Mouse (Mus musculus) hindbrain, embryonic 16.5 days (tissue): Measurements from ENCODE around the gene Enox1. TPM values are rescaled to one million over a fixed set of nuclear protein-coding genes. Genes with fewer than 3 reads are reported as not detected.
A peak's percentile ranks its signal among the peaks of the same experiment; 100 is the strongest.

Experiments used
- ATAC-seq: fragments of 200-750 bp; cut with Nextera tagmentation; 2 replicates; pipeline ENCODE4 v1.8.0; 2017; ENCODE audit warnings: moderate TSS enrichment, moderate library complexity
- H3K27ac ChIP-seq: fragments of 300-500 bp; sonication (generic); 2 replicates; pipeline ENCODE4 v1.5.1; 2014; ENCODE audit warnings: low read depth, mild to moderate bottlenecking, control low read depth, low read length, moderate library complexity
- H3K27me3 ChIP-seq: fragments of 300-500 bp; sonication (generic); replicated peaks from 2 replicates; pipeline ENCODE4 v1.6.1; 2014; ENCODE audit warnings: low read length; ENCODE audit not compliant: control insufficient read depth, insufficient read depth
- H3K36me3 ChIP-seq: fragments of 300-500 bp; sonication (generic); 2 replicates; pipeline ENCODE4 v1.6.1; 2014; ENCODE audit warnings: mild to moderate bottlenecking, low read length, moderate library complexity, mixed read lengths; ENCODE audit not compliant: control insufficient read depth, insufficient read depth
- H3K4me1 ChIP-seq: fragments of 300-500 bp; sonication (generic); 2 replicates; pipeline ENCODE4 v1.6.1; 2014; ENCODE audit warnings: low read depth, low read length; ENCODE audit not compliant: control insufficient read depth, insufficient read depth
- H3K4me2 ChIP-seq: fragments of 300-500 bp; sonication (generic); 2 replicates; pipeline ENCODE4 v1.6.1; 2014; ENCODE audit warnings: mild to moderate bottlenecking, low read length, control low read depth, moderate library complexity
- H3K4me3 ChIP-seq: fragments of 300-500 bp; sonication (generic); 2 replicates; pipeline ENCODE4 v1.5.1; 2014; ENCODE audit warnings: mild to moderate bottlenecking, low read length, control low read depth, moderate library complexity
- H3K9ac ChIP-seq: fragments of 300-500 bp; sonication (generic); 2 replicates; pipeline ENCODE4 v1.6.1; 2014; ENCODE audit warnings: low read depth, mild to moderate bottlenecking, control low read depth, low read length, moderate library complexity
- H3K9me3 ChIP-seq: fragments of 300-500 bp; sonication (generic); 2 replicates; pipeline ENCODE4 v1.6.1; 2014; ENCODE audit warnings: mild to moderate bottlenecking, low read length, moderate library complexity; ENCODE audit not compliant: control insufficient read depth
- WGBS: fragments of 180-500 bp; shearing (Covaris S2); extraction: QIAGEN DNeasy Blood & Tissue Kit; methylation state at CpG from one replicate; pipeline ENCODE4 v1.1.7; 2014; 5-methylcytosine and 5-hydroxymethylcytosine counted together
- polyA plus RNA-seq: library from polyadenylated mRNA; unstranded; fragments of >200 nt; fragmentation: Nextera tagmentation; extraction: Ambion mirVana; gene quantifications from 2 replicates; pipeline ENCODE4 v1.2.1, GENCODE M21; 2015

Enox1 gene
- polyA plus RNA-seq, 1 experiment from 2014 or later, result 35.7 TPM

DNA sequence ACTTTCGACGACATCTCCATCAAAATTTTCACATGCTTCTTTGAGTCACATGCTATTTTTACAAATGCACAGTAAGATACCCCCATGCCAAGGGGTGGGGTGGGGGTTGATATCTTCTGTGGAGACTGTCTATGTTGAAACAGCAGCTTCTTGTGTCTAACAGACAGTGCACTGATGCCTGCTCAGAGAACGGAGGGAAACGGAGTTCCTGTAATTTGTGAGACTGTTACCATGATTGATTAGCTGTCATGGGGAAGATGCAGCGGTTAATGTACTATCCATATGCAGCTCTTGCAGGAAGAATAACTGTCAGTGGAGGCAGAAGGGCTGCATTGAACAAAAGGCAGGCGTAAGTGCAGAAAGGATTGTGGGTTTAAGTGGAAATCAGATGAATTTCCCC, 117.2 kb downstream of the Enox1 start:
- peak overlapping the region; percentile 34; the same call in 1 of the 2 replicates for H3K27ac ChIP-seq
- H3K4me1 ChIP-seq, result peaks cover 9% of the 10 kb centered on the region
- no peaks in the 10 kb centered on the region for H3K9me3 ChIP-seq
- 0 out of 2 replicates have a peak overlapping the region, but pooled peaks have one; percentile 14 for H3K4me2 ChIP-seq
- H3K4me3 ChIP-seq, result no peak overlapping the region
- H3K9ac ChIP-seq, result no peak overlapping the region; the same call in 1 of the 2 replicates
- 46% methylated on average over 6 of the region's 6 CpGs for WGBS
- no peaks in the 10 kb centered on the region for H3K27me3 ChIP-seq
- peak; percentile 67; the same call in 1 of the 2 replicates for ATAC-seq
- no peaks in the 10 kb centered on the region for H3K36me3 ChIP-seq

GRCm38 (mm10) chr14:77275607-77276006, 119.0 kb downstream of the Enox1 start:
- Histone ChIP-seq H3K4me1 (peaks cover 9% of the 10 kb centered on the region), H3K9me3 (no peaks in the 10 kb centered on the region), H3K27me3 (no peaks in the 10 kb centered on the region), H3K27ac (no peak overlapping the region), H3K9ac (no peak overlapping the region), H3K36me3 (no peaks in the 10 kb centered on the region), H3K4me3 (no peak overlapping the region), H3K4me2 (no peak overlapping the region)
- WGBS, result 90% methylated on average over 6 of the region's 6 CpGs
- no peak for ATAC-seq

DNA sequence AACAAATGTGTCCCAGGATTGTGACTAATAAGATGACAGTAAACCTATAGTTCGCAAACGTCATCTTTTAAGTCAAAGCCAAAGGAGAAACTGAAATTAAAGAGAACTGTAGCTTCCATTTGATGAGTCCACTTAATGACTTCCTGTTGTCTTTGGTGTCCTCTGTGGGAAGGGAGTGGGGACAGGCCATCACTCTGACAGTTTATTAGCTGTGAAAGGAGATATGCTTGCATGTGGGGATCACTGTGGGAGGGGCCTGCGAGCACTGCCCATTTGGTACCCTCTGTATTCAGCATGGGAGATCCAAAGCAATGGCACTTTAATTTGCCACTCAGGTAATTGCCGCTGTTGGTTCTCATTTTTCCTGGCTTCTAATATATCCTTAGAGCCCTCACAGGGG, 122.6 kb downstream of the Enox1 start:
- WGBS, result 73% methylated on average over 4 of the region's 4 CpGs
- ATAC-seq, result no peak

GRCm38 (mm10) chr14:77280454-77280853, 123.9 kb downstream of the Enox1 start:
- Histone ChIP-seq H3K36me3 (no peaks in the 10 kb centered on the region), H3K27me3 (no peaks in the 10 kb centered on the region), H3K4me1 (peaks cover 4% of the 10 kb centered on the region; the same call in 1 of the 2 replicates), H3K4me3 (no peak overlapping the region), H3K9me3 (no peaks in the 10 kb centered on the region), H3K4me2 (no peak overlapping the region), H3K27ac (no peak overlapping the region), H3K9ac (no peak overlapping the region)
- ATAC-seq, result no peak
- 87% methylated on average over 2 of the region's 2 CpGs for WGBS

More for the DNA sequence above, 122.6 kb downstream of the Enox1 start:
- Histone ChIP-seq H3K27ac (no peak overlapping the region), H3K4me2 (no peak overlapping the region), H3K27me3 (no peaks in the 10 kb centered on the region), H3K4me1 (peaks cover 4% of the 10 kb centered on the region; the same call in 1 of the 2 replicates), H3K9ac (no peak overlapping the region), H3K4me3 (no peak overlapping the region), H3K9me3 (no peaks in the 10 kb centered on the region), H3K36me3 (no peaks in the 10 kb centered on the region)

DNA sequence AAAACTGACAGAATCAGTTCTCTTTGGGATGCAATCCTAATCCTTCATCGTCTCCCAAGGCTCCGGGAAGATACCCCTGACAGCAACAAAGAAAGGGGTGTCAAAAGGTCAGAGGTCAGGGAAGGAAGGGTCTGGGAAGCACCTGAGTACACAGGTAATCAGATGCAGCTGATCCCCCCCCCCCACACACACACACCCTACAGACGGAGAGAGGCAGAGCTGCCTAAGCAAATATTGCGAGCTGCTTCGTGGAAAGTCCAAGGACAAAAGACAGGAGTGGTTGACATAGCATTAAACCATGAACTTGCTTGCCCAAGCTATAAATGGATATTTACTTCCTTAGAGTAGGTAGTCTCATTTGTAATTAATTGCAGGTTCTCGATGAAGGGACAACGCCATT, 124.3 kb downstream of the Enox1 start:
- H3K36me3 ChIP-seq, result no peaks in the 10 kb centered on the region
- H3K9ac ChIP-seq, result no peak overlapping the region
- no peak overlapping the region for H3K4me2 ChIP-seq
- no peaks in the 10 kb centered on the region for H3K9me3 ChIP-seq
- no peak overlapping the region for H3K27ac ChIP-seq
- no peaks in the 10 kb centered on the region for H3K27me3 ChIP-seq
- 81% methylated on average over 7 of the region's 7 CpGs for WGBS
- ATAC-seq, result no peak
- no peak overlapping the region for H3K4me3 ChIP-seq
- H3K4me1 ChIP-seq, result peaks cover 4% of the 10 kb centered on the region; the same call in 1 of the 2 replicates

DNA sequence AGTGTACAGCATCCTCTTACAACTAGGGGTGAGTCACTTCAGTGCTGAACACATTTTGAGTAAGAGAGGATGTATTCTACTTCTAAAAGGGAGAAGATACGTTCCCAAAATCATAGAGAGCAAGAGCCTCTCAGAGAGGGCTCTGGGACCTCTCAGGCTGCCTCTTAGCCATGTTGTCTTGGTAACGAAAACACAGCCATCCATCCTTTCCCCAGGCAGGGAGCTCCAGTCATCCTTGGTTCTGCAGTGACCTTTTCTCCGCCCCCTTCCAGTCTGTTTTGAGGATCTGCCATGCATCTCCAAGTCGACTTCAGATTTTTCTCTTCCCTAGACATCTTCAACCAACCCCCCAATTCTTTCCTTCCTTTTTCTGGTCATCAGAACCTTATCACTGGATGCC, 127.4 kb downstream of the Enox1 start:
- Histone ChIP-seq H3K4me3 (no peak overlapping the region), H3K27ac (no peak overlapping the region; the same call in 1 of the 2 replicates), H3K9ac (no peak overlapping the region), H3K9me3 (no peaks in the 10 kb centered on the region), H3K27me3 (no peaks in the 10 kb centered on the region), H3K4me1 (peaks cover 4% of the 10 kb centered on the region; the same call in 1 of the 2 replicates), H3K4me2 (no peak overlapping the region), H3K36me3 (no peaks in the 10 kb centered on the region)
- ATAC-seq, result no peak
- 57% methylated on average over 4 of the region's 4 CpGs for WGBS

DNA sequence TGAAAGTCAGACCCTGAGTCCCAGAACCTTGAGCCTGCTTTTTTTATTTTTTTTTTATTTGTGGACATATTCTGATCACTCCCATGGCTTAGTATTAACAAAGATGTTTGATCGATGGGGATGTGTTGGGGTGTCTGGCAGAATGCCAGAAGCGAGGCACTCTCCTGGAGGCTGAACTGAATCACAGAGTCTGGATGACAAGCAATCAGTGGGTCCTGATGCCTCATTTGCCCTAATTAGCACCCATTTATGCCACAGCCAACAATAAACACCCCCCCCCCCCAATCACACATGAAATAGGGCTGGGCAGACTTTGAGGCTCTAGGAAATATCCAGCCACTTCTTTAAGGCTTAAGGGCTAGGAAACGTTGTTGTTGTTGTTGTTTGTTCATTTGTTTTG, 128.9 kb downstream of the Enox1 start:
- ATAC-seq, result no peak
- H3K4me1 ChIP-seq, result peaks cover 4% of the 10 kb centered on the region; the same call in 1 of the 2 replicates
- H3K9me3 ChIP-seq, result no peaks in the 10 kb centered on the region
- H3K27ac ChIP-seq, result no peak overlapping the region
- H3K4me2 ChIP-seq, result no peak overlapping the region
- H3K4me3 ChIP-seq, result no peak overlapping the region
- no peaks in the 10 kb centered on the region for H3K36me3 ChIP-seq
- WGBS, result 60% methylated on average over 3 of the region's 3 CpGs
- H3K27me3 ChIP-seq, result no peaks in the 10 kb centered on the region
- H3K9ac ChIP-seq, result no peak overlapping the region

DNA sequence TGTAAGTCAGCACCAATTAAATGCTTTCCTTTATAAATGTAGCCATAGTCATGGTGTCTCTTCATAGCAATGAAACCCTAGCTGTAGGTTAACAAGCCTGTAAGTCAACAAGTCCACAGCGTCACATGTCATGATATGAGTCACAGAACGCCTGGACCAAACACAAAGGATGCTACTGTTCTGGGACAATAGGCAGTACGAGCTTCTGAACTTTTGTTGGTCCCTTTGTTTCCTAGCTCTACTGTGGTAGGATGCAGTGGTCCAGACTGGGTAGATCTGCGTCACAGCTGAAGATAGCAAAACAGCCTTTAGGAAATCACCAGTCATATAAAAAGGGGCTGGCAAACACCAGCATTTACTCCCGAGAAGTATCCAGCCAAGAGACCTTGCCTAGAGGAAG, 135.2 kb downstream of the Enox1 start:
- H3K9me3 ChIP-seq, result no peaks in the 10 kb centered on the region
- H3K4me2 ChIP-seq, result no peak overlapping the region
- WGBS, result 86% methylated on average over 5 of the region's 5 CpGs
- H3K27me3 ChIP-seq, result no peaks in the 10 kb centered on the region
- H3K4me1 ChIP-seq, result no peaks in the 10 kb centered on the region
- H3K9ac ChIP-seq, result no peak overlapping the region
- ATAC-seq, result no peak
- no peak overlapping the region for H3K4me3 ChIP-seq
- H3K27ac ChIP-seq, result no peak overlapping the region
- H3K36me3 ChIP-seq, result no peaks in the 10 kb centered on the region

GRCm38 (mm10) chr14:77297039-77297438, 140.5 kb downstream of the Enox1 start:
- Histone ChIP-seq H3K36me3 (no peaks in the 10 kb centered on the region), H3K9ac (no peak overlapping the region), H3K9me3 (no peaks in the 10 kb centered on the region), H3K4me3 (no peak overlapping the region), H3K27me3 (no peaks in the 10 kb centered on the region), H3K27ac (no peak overlapping the region), H3K4me1 (no peaks in the 10 kb centered on the region), H3K4me2 (no peak overlapping the region)
- no peak for ATAC-seq
- WGBS, result 50% methylated on average over 4 of the region's 4 CpGs

GRCm38 (mm10) chr14:77298327-77298726, 141.8 kb downstream of the Enox1 start:
- H3K9me3 ChIP-seq, result no peaks in the 10 kb centered on the region
- ATAC-seq, result no peak
- H3K27ac ChIP-seq, result no peak overlapping the region
- H3K27me3 ChIP-seq, result no peaks in the 10 kb centered on the region
- H3K4me1 ChIP-seq, result no peaks in the 10 kb centered on the region
- no peak overlapping the region for H3K9ac ChIP-seq
- WGBS, result 89% methylated on average over 3 of the region's 3 CpGs
- H3K4me3 ChIP-seq, result no peak overlapping the region
- no peaks in the 10 kb centered on the region for H3K36me3 ChIP-seq
- no peak overlapping the region for H3K4me2 ChIP-seq
